Mouse (Mus musculus): ENCODE measurements around the gene Fanca. TPM values are rescaled to one million over a fixed set of nuclear protein-coding genes. Genes with fewer than 3 reads are reported as not detected.
A peak's percentile ranks its signal among the peaks of the same experiment; 100 is the strongest.

The Fanca gene
- total and polyA plus RNA-seq, 3 experiments = 21.9 to 57.8 (median 39.2) TPM

GRCm38 (mm10) chr8:123331810-123332209 is 13.4 kb upstream of the Fanca start:
- H3K9ac ChIP-seq (ENCODE audit: insufficient read depth, low read depth) = peak overlapping the region; percentile 6; the same call in 1 of the 2 replicates
- TF ChIP-seq KAT2A (IDR thresholded peaks at IDR 0.05; ENCODE audit: insufficient replicate concordance, low read length) = 0 out of 2 replicates have a peak, but pooled peaks have one; percentile 21
- TF ChIP-seq MXI1 (IDR thresholded peaks at IDR 0.05; ENCODE audit: low read depth, low read length) = peak; percentile 39; the same call in 1 of the 2 replicates
- TF ChIP-seq ZKSCAN1 (IDR thresholded peaks at IDR 0.05; ENCODE audit: borderline replicate concordance, low read depth, low read length) = no peak
- TF ChIP-seq RCOR1 (conservative IDR thresholded peaks at IDR 0.05; ENCODE audit: low read depth, low read length) = no peak
- TF ChIP-seq TCF12 (IDR thresholded peaks at IDR 0.05; ENCODE audit: low read depth, low read length) = 0 out of 2 replicates have a peak, but pooled peaks have one; percentile 13
- no peak for TF ChIP-seq JUN (IDR thresholded peaks at IDR 0.05; ENCODE audit: insufficient read depth, low read depth, low read length)
- TF ChIP-seq USF1 (IDR thresholded peaks at IDR 0.05; ENCODE audit: low read depth, low read length) = no peak
- no peak; the same call in 1 of the 2 replicates for TF ChIP-seq BHLHE40 (IDR thresholded peaks at IDR 0.05; ENCODE audit: low read depth, low read length)
- TF ChIP-seq NRF1 (IDR thresholded peaks at IDR 0.05; ENCODE audit: low read depth, low read length) = no peak
- no peak for TF ChIP-seq IRF4 (IDR thresholded peaks at IDR 0.05; ENCODE audit: low read depth, low read length)
- TF ChIP-seq PAX5 (IDR thresholded peaks at IDR 0.05; ENCODE audit: low read length) = no peak
- H3K79me2 ChIP-seq (replicated peaks; ENCODE audit: control insufficient read depth, extremely low read depth, insufficient read depth, poor library complexity, severe bottlenecking) = no peaks in the 10 kb centered on the region
- peak overlapping the region; percentile 59 to 83 (median 61) for H3K4me3 ChIP-seq (replicated peaks in 1 of 3; ENCODE audit: low read depth in 2 of 3, low read length in 2 of 3, poor library complexity in 1 of 3)
- no peaks in the 10 kb centered on the region for H3K36me3 ChIP-seq (replicated peaks in 1 of 2; ENCODE audit: control insufficient read depth in 1 of 2, insufficient read depth in 1 of 2, low read length in 1 of 2)
- peak overlapping the region; percentile 48 for H3K4me2 ChIP-seq (ENCODE audit: insufficient read depth, low read depth, poor library complexity, severe bottlenecking)
- in situ Hi-C loops (cut with MboI; ENCODE audit: low pct_ligation_motif_present, low pct_unique_long_range_greater_than_20kb, low sequenced_read_pairs) = no loop called here
- H3K4me1 ChIP-seq (ENCODE audit: control insufficient read depth in 1 of 2, insufficient read depth in 2 of 2) = peaks cover 8 to 33% of the 10 kb centered on the region in 2 experiments
- no peaks in the 10 kb centered on the region for H3K9me3 ChIP-seq (replicated peaks; ENCODE audit: low read length)
- no peak for DNase-seq (ENCODE audit: extremely low read depth)
- H3K27me3 ChIP-seq (replicated peaks) = peaks cover 50% of the 10 kb centered on the region
- H3K27ac ChIP-seq (ENCODE audit: insufficient read depth, low read depth) = peak overlapping the region; percentile 35; the same call in 1 of the 2 replicates
- dilution Hi-C loops (cut with MboI; ENCODE audit: extremely low pct_ligation_motif_present, extremely low pct_unique_long_range_greater_than_20kb, low sequenced_read_pairs) = no loop called here

- in situ Hi-C loops (cut with MboI; ENCODE audit: low pct_ligation_motif_present, low pct_unique_long_range_greater_than_20kb, low sequenced_read_pairs) (no loop called here), dilution Hi-C loops (cut with MboI; ENCODE audit: extremely low pct_ligation_motif_present, extremely low pct_unique_long_range_greater_than_20kb, low sequenced_read_pairs) (no loop called here)
- Histone ChIP-seq H3K27me3 (replicated peaks) (peaks cover 50% of the 10 kb centered on the region), H3K27ac (ENCODE audit: insufficient read depth, low read depth) (no peak overlapping the region), H3K4me2 (ENCODE audit: insufficient read depth, low read depth, poor library complexity, severe bottlenecking) (peak overlapping the region; percentile 48), H3K36me3 (replicated peaks in 1 of 2; ENCODE audit: control insufficient read depth in 1 of 2, insufficient read depth in 1 of 2, low read length in 1 of 2) (no peaks in the 10 kb centered on the region), H3K79me2 (replicated peaks; ENCODE audit: control insufficient read depth, extremely low read depth, insufficient read depth, poor library complexity, severe bottlenecking) (no peaks in the 10 kb centered on the region), H3K4me1 (ENCODE audit: control insufficient read depth in 1 of 2, insufficient read depth in 2 of 2) (peaks cover 8 to 33% of the 10 kb centered on the region in 2 experiments), H3K9me3 (replicated peaks; ENCODE audit: low read length) (no peaks in the 10 kb centered on the region), H3K9ac (ENCODE audit: insufficient read depth, low read depth) (peak overlapping the region; percentile 6), H3K4me3 (replicated peaks in 1 of 3; ENCODE audit: low read depth in 2 of 3, low read length in 2 of 3, poor library complexity in 1 of 3) (peak overlapping the region in 1 of 3 experiments; percentile 59)
- TF ChIP-seq MAX (IDR thresholded peaks at IDR 0.05; ENCODE audit: low read length) (0 out of 2 replicates have a peak, but pooled peaks have one; percentile 34), EP300 (IDR thresholded peaks at IDR 0.05; ENCODE audit: low read length) (peak; percentile 49), JUND (conservative IDR thresholded peaks at IDR 0.05; ENCODE audit: low read depth, low read length) (peak; percentile 87), MAZ (IDR thresholded peaks at IDR 0.05; ENCODE audit: low read depth, low read length) (no peak), RAD21 (IDR thresholded peaks at IDR 0.05; ENCODE audit: low read depth, low read length) (no peak), E2F4 (IDR thresholded peaks at IDR 0.05; ENCODE audit: insufficient replicate concordance, low read depth, low read length) (no peak), BHLHE40 (IDR thresholded peaks at IDR 0.05; ENCODE audit: low read depth, low read length) (0 out of 2 replicates have a peak, but pooled peaks have one; percentile 4)
- no peak for DNase-seq (ENCODE audit: extremely low read depth)
These were observed 12.9 kb upstream of the Fanca start for GRCm38 (mm10) chr8:123331301-123331700.
